ENCODE assay signal across 10 mouse cellular contexts in genomic region chr19:46314151-46314601, GRCm38 (mm10). TPM values are rescaled to one million over a fixed set of nuclear protein-coding genes. Genes with fewer than 3 reads are reported as not detected.
DNase-seq lines count a peak whose midpoint lies in the region; ATAC-seq and TF ChIP-seq lines count a peak whose summit lies in the region.
"Had no signal": no experiment of that assay in that cellular context is flagged by ENCODE, and none has a peak within 500 bp of the region (broad histone marks: within the 10 kb centered on the region; RNA-seq: fewer than 3 reads in every experiment).

No protein-coding gene starts in this region.

- WGBS in neural tube, embryonic 15.5 days: 15% methylated on average over 18 of the region's 18 CpGs
- 27% methylated on average over 16 of the region's 18 CpGs for WGBS in lung, postnatal 0 days
- 14% methylated on average over 18 of the region's 18 CpGs for WGBS in hindbrain, embryonic 14.5 days
- WGBS in midbrain, postnatal 0 days: 18% methylated on average over 18 of the region's 18 CpGs

- peaks cover 45% of the 10 kb centered on the region for H3K4me1 ChIP-seq in neural tube, embryonic 15.5 days
- 0 out of 2 replicates have a peak, but pooled peaks cover 7% of the 10 kb centered on the region for H3K4me1 ChIP-seq in lung, postnatal 0 days (ENCODE audit: insufficient read depth, low read depth, low read length)
- peaks cover 33% of the 10 kb centered on the region for H3K4me1 ChIP-seq in hindbrain, embryonic 14.5 days (replicated peaks; ENCODE audit: control insufficient read depth, insufficient read depth, low read length)
- H3K4me1 ChIP-seq in midbrain, postnatal 0 days (ENCODE audit: insufficient read depth, low read length): peaks cover 11% of the 10 kb centered on the region

- no peak overlapping the region; the same call in 1 of the 2 replicates for H3K9ac ChIP-seq in neural tube, embryonic 15.5 days (replicated peaks)
- no peak overlapping the region for H3K9ac ChIP-seq in lung, postnatal 0 days (replicated peaks; ENCODE audit: low read depth)
- H3K9ac ChIP-seq in hindbrain, embryonic 14.5 days: no peak overlapping the region
- no peak overlapping the region for H3K9ac ChIP-seq in midbrain, postnatal 0 days (replicated peaks; ENCODE audit: low read length, poor library complexity, severe bottlenecking)

- H3K4me3 ChIP-seq in neural tube, embryonic 15.5 days (replicated peaks): no peak overlapping the region
- no peak overlapping the region for H3K4me3 ChIP-seq in lung, postnatal 0 days (ENCODE audit: low read depth, low read length)
- no peak overlapping the region for H3K4me3 ChIP-seq in hindbrain, embryonic 14.5 days (replicated peaks; ENCODE audit: low read length)
- H3K4me3 ChIP-seq in midbrain, postnatal 0 days (ENCODE audit: low read depth, low read length): no peak overlapping the region
- H3K4me3 ChIP-seq: myocyte had no signal

- H3K9me3 ChIP-seq in neural tube, embryonic 15.5 days (replicated peaks): no peaks in the 10 kb centered on the region
- H3K9me3 ChIP-seq in lung, postnatal 0 days (ENCODE audit: low read length): no peaks in the 10 kb centered on the region
- H3K9me3 ChIP-seq in hindbrain, embryonic 14.5 days (ENCODE audit: control insufficient read depth, low read length): no peaks in the 10 kb centered on the region
- H3K9me3 ChIP-seq in midbrain, postnatal 0 days (ENCODE audit: low read length): no peaks in the 10 kb centered on the region

- no peak for TF ChIP-seq CTCF in lung, postnatal 0 days (IDR thresholded peaks at IDR 0.05)
- TF ChIP-seq CTCF in midbrain, postnatal 0 days (IDR thresholded peaks at IDR 0.05): no peak

- intact Hi-C loops in gastrocnemius, postnatal 14 days (cut with DNase I; ENCODE audit: low total_unique reads): no loop called here

- H3K4me2 ChIP-seq in neural tube, embryonic 15.5 days: 0 out of 2 replicates have a peak overlapping the region, but pooled peaks have one; percentile 5
- no peak overlapping the region for H3K4me2 ChIP-seq in lung, postnatal 0 days (replicated peaks; ENCODE audit: low read depth, low read length)
- H3K4me2 ChIP-seq in hindbrain, embryonic 14.5 days (replicated peaks): no peak overlapping the region
- H3K4me2 ChIP-seq in midbrain, postnatal 0 days (ENCODE audit: low read depth, low read length, poor library complexity, severe bottlenecking): no peak overlapping the region

- H3K27ac ChIP-seq in neural tube, embryonic 15.5 days (replicated peaks): no peak overlapping the region
- no peak overlapping the region for H3K27ac ChIP-seq in lung, postnatal 0 days (ENCODE audit: low read length)
- no peak overlapping the region for H3K27ac ChIP-seq in hindbrain, embryonic 14.5 days
- H3K27ac ChIP-seq in midbrain, postnatal 0 days (ENCODE audit: low read depth, low read length): no peak overlapping the region
- H3K27ac ChIP-seq: kidney, postnatal 0 days had no signal

- TF ChIP-seq EP300 in lung, postnatal 0 days (IDR thresholded peaks at IDR 0.05): no peak

- H3K36me3 ChIP-seq in neural tube, embryonic 15.5 days: peaks cover 29% of the 10 kb centered on the region
- H3K36me3 ChIP-seq in lung, postnatal 0 days (ENCODE audit: insufficient read depth, low read length): peaks cover 24% of the 10 kb centered on the region
- H3K36me3 ChIP-seq in hindbrain, embryonic 14.5 days (replicated peaks; ENCODE audit: control insufficient read depth, insufficient read depth): peaks cover 26% of the 10 kb centered on the region
- peaks cover 44% of the 10 kb centered on the region for H3K36me3 ChIP-seq in midbrain, postnatal 0 days (ENCODE audit: insufficient read depth, low read length)

- DNase-seq in gastrocnemius, postnatal 14 days: peak; percentile 3
- no peak for DNase-seq in gastrocnemius, adult 18-20 months (ENCODE audit: low spot score)
- no peak for DNase-seq in neural tube, embryonic 10.5 days (ENCODE audit: extremely low spot score, low spot score)
- peak; percentile 27 to 28 for DNase-seq in cerebellum, postnatal 10 days
- no peak for DNase-seq in lung, postnatal 0 days (ENCODE audit: low spot score)
- DNase-seq in hindbrain, embryonic 14.5 days (ENCODE audit: low spot score): no peak
- DNase-seq in midbrain, postnatal 0 days (ENCODE audit: low spot score): no peak

- no peak for ATAC-seq in neural tube, embryonic 15.5 days (ENCODE audit: low FRiP score)
- peak; percentile 27; the same call in 1 of the 2 replicates for ATAC-seq in lung, postnatal 0 days
- no peak for ATAC-seq in hindbrain, embryonic 14.5 days (ENCODE audit: low FRiP score)
- ATAC-seq in midbrain, postnatal 0 days (ENCODE audit: low FRiP score): no peak

- peaks cover 56% of the 10 kb centered on the region for H3K27me3 ChIP-seq in neural tube, embryonic 15.5 days (replicated peaks)
- peaks cover 50% of the 10 kb centered on the region for H3K27me3 ChIP-seq in lung, postnatal 0 days (replicated peaks; ENCODE audit: insufficient read depth, low read length)
- peaks cover 53% of the 10 kb centered on the region for H3K27me3 ChIP-seq in hindbrain, embryonic 14.5 days (ENCODE audit: control insufficient read depth, insufficient read depth, low read length)
- peaks cover 4% of the 10 kb centered on the region; the same call in 1 of the 2 replicates for H3K27me3 ChIP-seq in midbrain, postnatal 0 days (ENCODE audit: insufficient read depth, low read length)

RNA-seq across cellular contexts. Expression of gene Nfkb2, which starts 10.1 kb away (rescaled TPM):
- total RNA-seq in gastrocnemius, postnatal 14 days (2021): 10 to 100 TPM in 1 of 2 experiments, 1 to 10 TPM in 1; 9.6 to 10.4 TPM
- total RNA-seq in gastrocnemius, adult 18-20 months (2021): 10 to 100 TPM in 1 of 2 experiments, 1 to 10 TPM in 1; 7.7 to 10.9 TPM
- 2.4 and 10.0 TPM in 2 replicates for polyA plus RNA-seq in neural tube, embryonic 15.5 days (2015; fragmentation: Nextera tagmentation; extraction: Ambion mirVana)
- 12.5 and 21.1 TPM in 2 replicates for polyA plus RNA-seq in lung, postnatal 0 days (2015; fragmentation: Nextera tagmentation; extraction: Ambion mirVana)
- 1.9 and 2.8 TPM in 2 replicates for polyA plus RNA-seq in hindbrain, embryonic 14.5 days (2014; fragmentation: Nextera tagmentation; extraction: Ambion mirVana)
- total RNA-seq in midbrain, postnatal 0 days (2014; rRNA removed): 3.1 and 4.5 TPM in 2 replicates
- polyA plus RNA-seq in midbrain, postnatal 0 days (2015; fragmentation: Nextera tagmentation; extraction: Ambion mirVana): 2.3 and 2.4 TPM in 2 replicates

RNA-seq across cellular contexts. Expression of gene Psd, which starts 12.8 kb away (rescaled TPM):
- 1 to 10 TPM; 1.4 to 1.9 TPM for total RNA-seq in gastrocnemius, postnatal 14 days (2021)
- total RNA-seq in gastrocnemius, adult 18-20 months (2021): under 1 TPM; 0.09 to 0.11 TPM
- polyA plus RNA-seq in neural tube, embryonic 15.5 days (2015; fragmentation: Nextera tagmentation; extraction: Ambion mirVana): 88.4 and 118 TPM in 2 replicates
- 2.7 and 4.9 TPM in 2 replicates for polyA plus RNA-seq in lung, postnatal 0 days (2015; fragmentation: Nextera tagmentation; extraction: Ambion mirVana)
- polyA plus RNA-seq in hindbrain, embryonic 14.5 days (2014; fragmentation: Nextera tagmentation; extraction: Ambion mirVana): 131 and 152 TPM in 2 replicates
- total RNA-seq in midbrain, postnatal 0 days (2014; rRNA removed): 471 and 481 TPM in 2 replicates
- 179 and 185 TPM in 2 replicates for polyA plus RNA-seq in midbrain, postnatal 0 days (2015; fragmentation: Nextera tagmentation; extraction: Ambion mirVana)

RNA-seq across cellular contexts. Expression of gene Fbxl15, which starts 13.8 kb away (rescaled TPM):
- 1 to 10 TPM; 2.4 to 2.8 TPM for total RNA-seq in gastrocnemius, postnatal 14 days (2021)
- total RNA-seq in gastrocnemius, adult 18-20 months (2021): 1 to 10 TPM; 3.5 to 3.9 TPM
- polyA plus RNA-seq in neural tube, embryonic 15.5 days (2015; fragmentation: Nextera tagmentation; extraction: Ambion mirVana): 44.0 and 52.3 TPM in 2 replicates
- 12.9 and 13.0 TPM in 2 replicates for polyA plus RNA-seq in lung, postnatal 0 days (2015; fragmentation: Nextera tagmentation; extraction: Ambion mirVana)
- 45.5 and 49.1 TPM in 2 replicates for polyA plus RNA-seq in hindbrain, embryonic 14.5 days (2014; fragmentation: Nextera tagmentation; extraction: Ambion mirVana)
- total RNA-seq in midbrain, postnatal 0 days (2014; rRNA removed): 48.3 and 57.8 TPM in 2 replicates
- 55.2 and 56.8 TPM in 2 replicates for polyA plus RNA-seq in midbrain, postnatal 0 days (2015; fragmentation: Nextera tagmentation; extraction: Ambion mirVana)

RNA-seq across cellular contexts. Expression of gene Cuedc2, which starts 24.3 kb away (rescaled TPM):
- total RNA-seq in gastrocnemius, postnatal 14 days (2021): 10 to 100 TPM; 68.7 to 79.0 TPM
- 10 to 100 TPM; 59.8 to 65.7 TPM for total RNA-seq in gastrocnemius, adult 18-20 months (2021)
- 322 and 350 TPM in 2 replicates for polyA plus RNA-seq in neural tube, embryonic 15.5 days (2015; fragmentation: Nextera tagmentation; extraction: Ambion mirVana)
- 94.9 and 99.9 TPM in 2 replicates for polyA plus RNA-seq in lung, postnatal 0 days (2015; fragmentation: Nextera tagmentation; extraction: Ambion mirVana)
- polyA plus RNA-seq in hindbrain, embryonic 14.5 days (2014; fragmentation: Nextera tagmentation; extraction: Ambion mirVana): 318 and 321 TPM in 2 replicates
- 157 and 177 TPM in 2 replicates for total RNA-seq in midbrain, postnatal 0 days (2014; rRNA removed)
- polyA plus RNA-seq in midbrain, postnatal 0 days (2015; fragmentation: Nextera tagmentation; extraction: Ambion mirVana): 314 and 337 TPM in 2 replicates

RNA-seq across cellular contexts. Expression of gene Mfsd13a, which starts 26.7 kb away (rescaled TPM):
- total RNA-seq in gastrocnemius, postnatal 14 days (2021): 1 to 10 TPM; 1.1 TPM
- 1 to 10 TPM; 1.6 to 1.9 TPM for total RNA-seq in gastrocnemius, adult 18-20 months (2021)
- polyA plus RNA-seq in neural tube, embryonic 15.5 days (2015; fragmentation: Nextera tagmentation; extraction: Ambion mirVana): 13.2 and 13.9 TPM in 2 replicates
- polyA plus RNA-seq in lung, postnatal 0 days (2015; fragmentation: Nextera tagmentation; extraction: Ambion mirVana): 6.4 and 6.6 TPM in 2 replicates
- polyA plus RNA-seq in hindbrain, embryonic 14.5 days (2014; fragmentation: Nextera tagmentation; extraction: Ambion mirVana): 9.9 and 10.0 TPM in 2 replicates
- total RNA-seq in midbrain, postnatal 0 days (2014; rRNA removed): 7.2 and 19.2 TPM in 2 replicates
- polyA plus RNA-seq in midbrain, postnatal 0 days (2015; fragmentation: Nextera tagmentation; extraction: Ambion mirVana): 10.6 and 11.4 TPM in 2 replicates

Comparison
In these comparisons a context has a peak if more than half of its experiments do, and no peak if none do; other contexts are left out.
1. DNase-seq: peak in gastrocnemius, postnatal 14 days (single experiment) and cerebellum, postnatal 10 days (2 of 2); none in gastrocnemius, adult 18-20 months (single experiment), neural tube, embryonic 10.5 days (single experiment), lung, postnatal 0 days (single experiment), hindbrain, embryonic 14.5 days (single experiment) and midbrain, postnatal 0 days (single experiment).
2. RNA of gene Psd, which starts 12.8 kb away (polyA plus RNA-seq): 179 to 185 TPM in midbrain, postnatal 0 days, 131 to 152 TPM in hindbrain, embryonic 14.5 days and 88.4 to 118 TPM in neural tube, embryonic 15.5 days; 2.7 to 4.9 TPM in lung, postnatal 0 days; every median in the first group is over 10 times any median in the second.